Mouse (Mus musculus): ENCODE measurements around the gene Bms1.

DNA sequence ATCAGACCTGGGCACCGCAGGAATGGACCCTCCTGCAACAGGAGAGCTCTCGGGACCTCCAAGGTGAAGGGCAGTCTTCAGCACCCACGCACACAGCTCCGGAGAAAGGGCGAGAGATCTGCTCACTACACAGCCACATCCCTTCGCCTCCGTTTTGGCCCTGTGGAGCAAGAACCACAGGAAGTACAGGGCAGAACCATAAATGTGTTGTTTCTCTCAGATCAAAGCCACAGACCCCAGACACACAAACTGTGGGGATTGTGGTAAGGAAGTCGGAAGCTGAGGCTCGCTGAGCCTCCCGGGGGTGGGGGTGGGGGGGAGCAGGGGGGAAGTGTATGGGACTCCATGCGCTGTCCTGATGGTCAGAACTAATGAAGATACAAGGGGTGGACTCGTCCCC, 68.9 kb downstream of the Bms1 start:
- TF ChIP-seq POLR2A (IDR thresholded peaks at IDR 0.05; ENCODE audit: low read depth, low read length) (no peak), CTCF (IDR thresholded peaks at IDR 0.05; ENCODE audit: borderline replicate concordance, insufficient read depth, low read length) (no peak)

Data from embryonic fibroblast, embryonic 13.5 days (primary cell).